Mouse (Mus musculus) limb, embryonic 11.5 days (tissue): Measurements from ENCODE around the gene Tll2. TPM values are rescaled to one million over a fixed set of nuclear protein-coding genes. Genes with fewer than 3 reads are reported as not detected.
A peak's percentile ranks its signal among the peaks of the same experiment; 100 is the strongest.

Experiments
- ATAC-seq: fragments of 200-750 bp; cut with Nextera tagmentation; 2 replicates; pipeline ENCODE4 v1.8.0; 2017; ENCODE audit warnings: low read depth; ENCODE audit not compliant: insufficient number of reproducible peaks, low FRiP score, low TSS enrichment
- DNase-seq: peaks from one replicate; pipeline ENCODE4 v3.0.0-alpha.2; 2015; ENCODE audit warnings: low spot score
- H3K27ac ChIP-seq: fragments of 300-500 bp; sonication (generic); replicated peaks from 2 replicates; pipeline ENCODE4 v1.5.1; 2014; ENCODE audit warnings: low read depth, mild to moderate bottlenecking, low read length
- H3K27me3 ChIP-seq: fragments of 300-500 bp; sonication (generic); 2 replicates; pipeline ENCODE4 v1.6.1; 2014; ENCODE audit warnings: mild to moderate bottlenecking, low read length, mixed read lengths; ENCODE audit not compliant: control insufficient read depth, insufficient read depth
- H3K36me3 ChIP-seq: fragments of 300-500 bp; sonication (generic); 2 replicates; pipeline ENCODE4 v1.6.1; 2014; ENCODE audit warnings: mild to moderate bottlenecking, low read length, moderate library complexity, mixed read lengths; ENCODE audit not compliant: control insufficient read depth, insufficient read depth
- H3K4me1 ChIP-seq: fragments of 300-500 bp; sonication (generic); 2 replicates; pipeline ENCODE4 v1.6.1; 2014; ENCODE audit warnings: low read length, mixed read lengths; ENCODE audit not compliant: control insufficient read depth, insufficient read depth
- H3K4me2 ChIP-seq: fragments of 300-500 bp; sonication (generic); 2 replicates; pipeline ENCODE4 v1.6.1; 2014; ENCODE audit warnings: low read depth, mild to moderate bottlenecking, moderate library complexity; ENCODE audit not compliant: severe bottlenecking
- H3K4me3 ChIP-seq: fragments of 300-500 bp; sonication (generic); 2 replicates; pipeline ENCODE4 v1.5.1; 2014; ENCODE audit warnings: low read depth, low read length
- H3K9ac ChIP-seq: fragments of 300-500 bp; sonication (generic); 2 replicates; pipeline ENCODE4 v1.6.1; 2014; ENCODE audit warnings: mild to moderate bottlenecking, low read length
- H3K9me3 ChIP-seq: fragments of 300-500 bp; sonication (generic); 2 replicates; pipeline ENCODE4 v1.6.1; 2016; ENCODE audit warnings: low read length; ENCODE audit not compliant: control insufficient read depth
- WGBS: fragments of 180-500 bp; shearing (Covaris S2); extraction: QIAGEN DNeasy Blood & Tissue Kit; methylation state at CpG from one replicate; pipeline ENCODE4 v1.1.7; 2014; 5-methylcytosine and 5-hydroxymethylcytosine counted together
- polyA plus RNA-seq: library from polyadenylated mRNA; unstranded; fragments of >200 nt; fragmentation: Nextera tagmentation; extraction: Ambion mirVana; gene quantifications from 2 replicates; pipeline ENCODE4 v1.2.1, GENCODE M21; 2014

The Tll2 gene
- polyA plus RNA-seq, 1 experiment from 2014 or later, result 0.07 TPM

- WGBS, result under 1% methylated on average over 46 of the region's 46 CpGs
- Histone ChIP-seq H3K4me1 (0 out of 2 replicates have a peak, but pooled peaks cover 9% of the 10 kb centered on the region), H3K27me3 (peaks cover 26% of the 10 kb centered on the region), H3K9me3 (no peaks in the 10 kb centered on the region), H3K4me2 (peak overlapping the region; percentile 95), H3K4me3 (peak overlapping the region; percentile 32), H3K9ac (peak overlapping the region; percentile 9; the same call in 1 of the 2 replicates), H3K27ac (no peak overlapping the region), H3K36me3 (peaks cover 3% of the 10 kb centered on the region; the same call in 1 of the 2 replicates)
- ATAC-seq (peak; percentile 55), DNase-seq (no peak)
Observed at GRCm38 (mm10) chr19:41206041-41206810, 409 bp downstream of the Tll2 start.

- Histone ChIP-seq H3K27me3 (peaks cover 26% of the 10 kb centered on the region), H3K36me3 (no peaks in the 10 kb centered on the region), H3K4me3 (no peak overlapping the region), H3K4me2 (no peak overlapping the region), H3K9me3 (no peaks in the 10 kb centered on the region), H3K27ac (no peak overlapping the region), H3K4me1 (0 out of 2 replicates have a peak, but pooled peaks cover 9% of the 10 kb centered on the region), H3K9ac (no peak overlapping the region)
- WGBS, result 68% methylated on average over 11 of the region's 11 CpGs
- DNase-seq (no peak), ATAC-seq (no peak)
Observed at GRCm38 (mm10) chr19:41204159-41205081, 2.2 kb downstream of the Tll2 start.

- H3K9me3 ChIP-seq, result no peaks in the 10 kb centered on the region
- H3K27ac ChIP-seq, result no peak overlapping the region
- DNase-seq, result no peak
- WGBS, result 88% methylated on average over 12 of the region's 12 CpGs
- H3K4me1 ChIP-seq, result no peaks in the 10 kb centered on the region
- no peak for ATAC-seq
- H3K9ac ChIP-seq, result no peak overlapping the region
- no peaks in the 10 kb centered on the region for H3K36me3 ChIP-seq
- H3K4me2 ChIP-seq, result no peak overlapping the region
- no peaks in the 10 kb centered on the region for H3K27me3 ChIP-seq
- no peak overlapping the region for H3K4me3 ChIP-seq
Observed at GRCm38 (mm10) chr19:41197606-41198005, 9.0 kb downstream of the Tll2 start.

- no peak overlapping the region for H3K4me3 ChIP-seq
- H3K36me3 ChIP-seq, result no peaks in the 10 kb centered on the region
- no peaks in the 10 kb centered on the region for H3K4me1 ChIP-seq
- no peak overlapping the region for H3K9ac ChIP-seq
- no peaks in the 10 kb centered on the region for H3K9me3 ChIP-seq
- DNase-seq, result no peak
- ATAC-seq, result no peak
- 84% methylated on average over 1 of the region's 1 CpGs for WGBS
- no peaks in the 10 kb centered on the region for H3K27me3 ChIP-seq
- H3K27ac ChIP-seq, result no peak overlapping the region
- H3K4me2 ChIP-seq, result no peak overlapping the region
Observed at GRCm38 (mm10) chr19:41193379-41193778, 13.3 kb downstream of the Tll2 start.

GRCm38 (mm10) chr19:41192953-41193352, 13.7 kb downstream of the Tll2 start:
- H3K36me3 ChIP-seq, result no peaks in the 10 kb centered on the region
- no peak overlapping the region for H3K4me3 ChIP-seq
- H3K27ac ChIP-seq, result no peak overlapping the region
- WGBS, result 87% methylated on average over 4 of the region's 4 CpGs
- H3K9me3 ChIP-seq, result no peaks in the 10 kb centered on the region
- DNase-seq (no peak), ATAC-seq (no peak)
- no peaks in the 10 kb centered on the region for H3K4me1 ChIP-seq
- H3K27me3 ChIP-seq, result no peaks in the 10 kb centered on the region
- H3K9ac ChIP-seq, result no peak overlapping the region
- no peak overlapping the region for H3K4me2 ChIP-seq

GRCm38 (mm10) chr19:41191724-41192123, 14.9 kb downstream of the Tll2 start:
- Histone ChIP-seq H3K4me1 (no peaks in the 10 kb centered on the region), H3K4me3 (no peak overlapping the region), H3K27me3 (no peaks in the 10 kb centered on the region), H3K9me3 (no peaks in the 10 kb centered on the region), H3K4me2 (no peak overlapping the region), H3K9ac (no peak overlapping the region), H3K27ac (no peak overlapping the region), H3K36me3 (no peaks in the 10 kb centered on the region)
- WGBS, result 77% methylated on average over 9 of the region's 9 CpGs
- ATAC-seq (no peak), DNase-seq (peak; percentile 71)

GRCm38 (mm10) chr19:41190876-41191434, 15.7 kb downstream of the Tll2 start:
- no peaks in the 10 kb centered on the region for H3K4me1 ChIP-seq
- H3K9ac ChIP-seq, result no peak overlapping the region
- H3K27ac ChIP-seq, result no peak overlapping the region
- no peaks in the 10 kb centered on the region for H3K36me3 ChIP-seq
- H3K9me3 ChIP-seq, result no peaks in the 10 kb centered on the region
- H3K4me2 ChIP-seq, result no peak overlapping the region
- no peaks in the 10 kb centered on the region for H3K27me3 ChIP-seq
- DNase-seq (no peak), ATAC-seq (no peak)
- H3K4me3 ChIP-seq, result no peak overlapping the region
- 67% methylated on average over 6 of the region's 6 CpGs for WGBS

- no peak overlapping the region for H3K4me3 ChIP-seq
- no peak overlapping the region for H3K27ac ChIP-seq
- H3K27me3 ChIP-seq, result no peaks in the 10 kb centered on the region
- H3K36me3 ChIP-seq, result no peaks in the 10 kb centered on the region
- H3K9me3 ChIP-seq, result no peaks in the 10 kb centered on the region
- H3K9ac ChIP-seq, result no peak overlapping the region
- 55% methylated on average over 6 of the region's 6 CpGs for WGBS
- DNase-seq, result no peak
- H3K4me2 ChIP-seq, result no peak overlapping the region
- ATAC-seq, result no peak
- no peaks in the 10 kb centered on the region for H3K4me1 ChIP-seq
Observed at GRCm38 (mm10) chr19:41177331-41177730, 29.3 kb downstream of the Tll2 start.
